Mouse (Mus musculus) cerebellum, adult 2 months (tissue): ENCODE measurements around the gene Gatd1.

Experiments used
- CTCF ChIP-seq: fragments of 200-500 bp; IDR thresholded peaks from 2 replicates; pipeline ENCODE4 v1.5.1; 2011; ENCODE audit warnings: low read depth, mild to moderate bottlenecking, control low read depth, low read length, moderate library complexity, borderline replicate concordance; ENCODE audit not compliant: insufficient read depth
- POLR2A ChIP-seq: fragments of 200-500 bp; IDR thresholded peaks from 2 replicates; pipeline ENCODE4 v1.6.1; 2011; ENCODE audit warnings: low read length, control low read depth, borderline replicate concordance; ENCODE audit not compliant: insufficient read depth

DNA sequence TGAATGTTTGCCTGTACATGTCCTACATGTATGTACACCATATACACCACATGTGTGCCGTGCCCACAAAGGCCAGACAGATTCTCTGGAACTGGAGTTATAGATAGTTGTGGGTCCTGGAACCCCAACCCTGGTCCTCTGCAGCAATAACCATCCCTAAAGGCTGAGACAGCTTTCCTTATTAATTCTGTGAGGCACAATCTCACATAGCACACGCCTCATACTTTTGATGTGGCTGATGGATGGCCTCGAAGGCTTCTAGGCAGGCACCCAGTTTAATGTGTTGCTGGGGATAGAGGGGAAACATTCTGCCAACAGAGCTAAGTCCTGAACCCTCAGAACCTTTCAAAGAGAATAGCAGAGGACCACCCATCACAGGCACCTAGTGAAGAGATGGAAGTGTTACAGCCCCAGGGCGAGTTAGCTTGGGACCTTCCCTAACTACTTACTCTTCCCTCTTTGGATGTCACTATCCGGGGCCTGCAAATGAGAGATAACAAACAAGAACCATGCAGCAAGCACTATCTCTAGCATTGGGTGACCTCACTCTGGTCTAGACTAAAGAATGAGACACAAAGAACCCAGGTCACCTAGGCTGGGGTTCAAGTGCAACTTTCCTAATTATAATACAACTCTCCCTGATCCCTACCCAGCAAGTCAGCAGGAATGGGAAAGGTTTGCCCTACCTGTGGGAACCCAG, 49.4 kb downstream of the Gatd1 start:
- TF ChIP-seq CTCF (no peak), POLR2A (no peak)
